ENCODE assay signal across 22 mouse cellular contexts in the genomic region with DNA sequence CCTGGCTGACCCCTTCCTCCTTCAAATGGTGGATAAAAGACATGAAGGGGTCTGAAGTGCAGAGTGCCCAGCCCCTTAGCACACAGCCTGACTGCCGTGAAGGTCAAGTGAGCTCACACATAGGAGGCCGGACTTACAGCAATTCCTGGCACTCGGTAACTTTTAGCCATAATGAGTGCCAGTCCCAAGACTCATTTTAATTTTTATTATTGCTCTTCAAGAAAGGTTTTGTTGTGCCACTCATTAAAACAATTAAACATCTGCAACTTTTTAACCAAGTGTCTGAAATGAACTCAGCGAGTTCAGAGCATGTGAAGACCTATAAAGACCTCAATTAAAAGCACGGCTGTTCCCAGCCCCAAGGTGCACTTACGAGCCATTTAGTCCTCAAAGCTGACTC.
"Had no signal": no experiment of that assay in that cellular context is flagged by ENCODE, and none has a peak within 500 bp of the region (broad histone marks: within the 10 kb centered on the region; RNA-seq: fewer than 3 reads in every experiment).

No protein-coding gene starts in this region.

- H3K9me3 ChIP-seq: heart, embryonic 13.5 days; heart, embryonic 15.5 days; hindbrain, embryonic 13.5 days; hindbrain, embryonic 15.5 days; limb, embryonic 15.5 days; liver, embryonic 12.5 days had no signal

- H3K36me3 ChIP-seq: heart, embryonic 13.5 days; heart, embryonic 15.5 days; hindbrain, embryonic 15.5 days; limb, embryonic 15.5 days; liver, embryonic 12.5 days had no signal

- H3K27ac ChIP-seq: heart, embryonic 13.5 days; heart, embryonic 15.5 days; hindbrain, embryonic 13.5 days; hindbrain, embryonic 15.5 days; hindbrain, postnatal 0 days; limb, embryonic 15.5 days; liver, embryonic 12.5 days; liver, embryonic 14.5 days had no signal

- H3K9ac ChIP-seq: heart, embryonic 13.5 days; heart, embryonic 15.5 days; hindbrain, embryonic 13.5 days; hindbrain, embryonic 15.5 days; limb, embryonic 15.5 days; liver, embryonic 12.5 days; liver, embryonic 14.5 days had no signal

- DNase-seq: gastrocnemius, postnatal 10 days; gastrocnemius, postnatal 25 days; heart, adult 18-20 months; heart, postnatal 14 days; heart, postnatal 36 days; kidney, postnatal 14 days; kidney, postnatal 36 days; layer of hippocampus, adult 9-11 months; layer of hippocampus, postnatal 36 days; left cerebral cortex, postnatal 4 days; lung, adult 18-20 months had no signal

- H3K4me3 ChIP-seq: heart, embryonic 13.5 days; heart, embryonic 15.5 days; hindbrain, embryonic 13.5 days; hindbrain, embryonic 15.5 days; limb, embryonic 15.5 days; liver, embryonic 12.5 days had no signal

- H3K27me3 ChIP-seq: heart, embryonic 13.5 days; heart, embryonic 15.5 days; hindbrain, embryonic 13.5 days; hindbrain, embryonic 15.5 days; limb, embryonic 15.5 days; liver, embryonic 12.5 days had no signal

- H3K4me1 ChIP-seq: heart, embryonic 13.5 days; heart, embryonic 15.5 days; liver, embryonic 12.5 days had no signal

- H3K4me2 ChIP-seq: heart, embryonic 11.5 days; heart, embryonic 13.5 days; heart, embryonic 15.5 days; hindbrain, embryonic 13.5 days; hindbrain, embryonic 15.5 days; limb, embryonic 15.5 days; liver, embryonic 12.5 days had no signal

- ATAC-seq: forebrain, embryonic 16.5 days; hindbrain, postnatal 0 days; intestine, embryonic 16.5 days; liver, embryonic 12.5 days had no signal
